Mouse (Mus musculus) frontal cortex, adult (tissue): ENCODE measurements at regions not wholly inside any gene's neighbourhood (a gene's known extent, or its start where the extent isn't known, plus 50 kb on each side); places are given as distances from the start of the nearest gene placed in this dataset.
A peak's percentile ranks its signal among the peaks of the same experiment; 100 is the strongest.

Source experiments
- ATAC-seq: cut with Nextera tagmentation; 2 replicates; pipeline ENCODE4 v1.9.2; 2017; ENCODE audit warnings: mild to moderate bottlenecking, moderate library complexity, mixed read lengths; ENCODE audit not compliant: low TSS enrichment

DNA sequence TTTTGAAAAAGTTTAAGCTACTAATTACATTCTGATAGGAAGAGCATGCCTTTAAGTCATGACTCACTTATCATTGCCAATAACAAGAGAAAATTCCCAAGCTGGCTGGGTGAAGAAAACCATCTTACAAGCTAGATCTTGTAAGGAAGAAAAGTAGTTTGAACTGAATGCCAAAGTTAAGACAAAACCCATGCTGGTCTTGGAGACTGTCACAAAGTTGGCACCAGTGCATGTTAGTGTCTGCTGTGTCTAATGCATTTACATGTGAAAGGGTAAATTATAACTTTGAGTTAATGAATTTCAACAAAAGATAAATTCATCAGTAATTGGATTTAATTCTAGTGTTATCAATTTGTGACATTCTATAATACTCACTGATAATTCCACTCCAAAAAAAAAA, 533.6 kb upstream of the Fam241a start:
- no peak for ATAC-seq

DNA sequence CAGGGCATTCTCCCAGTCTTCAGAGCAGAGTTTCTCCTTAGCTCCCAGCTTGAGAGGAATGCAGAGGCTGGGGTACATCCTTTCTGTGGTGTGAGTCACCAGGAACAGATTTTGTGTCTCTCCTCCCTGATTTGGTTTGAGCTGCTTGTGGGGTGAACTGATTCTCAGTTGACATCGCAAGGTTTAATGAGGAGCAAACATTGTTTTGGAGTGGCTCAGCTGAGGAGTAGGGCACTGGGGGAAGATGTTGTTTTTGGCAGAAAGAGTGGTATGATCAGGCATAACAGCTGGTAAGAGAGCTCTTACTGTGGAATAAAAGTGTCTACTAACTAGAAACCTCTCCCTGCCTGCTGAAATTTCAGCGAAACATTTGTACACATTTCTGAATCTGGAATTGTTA, 519.4 kb upstream of the Fam241a start:
- peak; percentile 9; the same call in 1 of the 2 replicates for ATAC-seq

- ATAC-seq = no peak
These were observed 517.4 kb upstream of the Fam241a start for GRCm38 (mm10) chr3:128413481-128413880.

DNA sequence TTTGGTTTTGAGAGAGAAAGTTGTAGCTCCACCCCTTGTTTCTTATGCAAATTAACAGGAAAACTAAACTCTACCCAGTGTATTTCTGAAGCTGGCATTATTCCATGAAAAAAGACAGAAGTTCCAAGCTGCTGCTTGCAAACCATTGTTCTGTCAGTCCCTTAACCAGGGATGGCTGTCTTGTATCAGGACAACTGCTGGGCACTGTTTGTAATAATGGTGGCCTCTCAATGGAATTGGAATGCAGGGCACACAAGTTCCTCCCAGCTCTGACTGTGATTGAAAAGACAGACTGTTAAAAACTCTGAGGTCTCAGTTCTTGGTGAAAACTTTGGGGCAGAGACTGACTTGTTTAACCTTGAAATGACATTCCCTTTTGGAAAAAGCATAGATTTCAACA, 516.0 kb upstream of the Fam241a start:
- no peak for ATAC-seq

GRCm38 (mm10) chr3:128394805-128395204, 498.7 kb upstream of the Fam241a start:
- ATAC-seq = no peak

- ATAC-seq = peak; percentile 52; the same call in 1 of the 2 replicates
These were observed 484.5 kb upstream of the Fam241a start for GRCm38 (mm10) chr3:128380579-128380978.

DNA sequence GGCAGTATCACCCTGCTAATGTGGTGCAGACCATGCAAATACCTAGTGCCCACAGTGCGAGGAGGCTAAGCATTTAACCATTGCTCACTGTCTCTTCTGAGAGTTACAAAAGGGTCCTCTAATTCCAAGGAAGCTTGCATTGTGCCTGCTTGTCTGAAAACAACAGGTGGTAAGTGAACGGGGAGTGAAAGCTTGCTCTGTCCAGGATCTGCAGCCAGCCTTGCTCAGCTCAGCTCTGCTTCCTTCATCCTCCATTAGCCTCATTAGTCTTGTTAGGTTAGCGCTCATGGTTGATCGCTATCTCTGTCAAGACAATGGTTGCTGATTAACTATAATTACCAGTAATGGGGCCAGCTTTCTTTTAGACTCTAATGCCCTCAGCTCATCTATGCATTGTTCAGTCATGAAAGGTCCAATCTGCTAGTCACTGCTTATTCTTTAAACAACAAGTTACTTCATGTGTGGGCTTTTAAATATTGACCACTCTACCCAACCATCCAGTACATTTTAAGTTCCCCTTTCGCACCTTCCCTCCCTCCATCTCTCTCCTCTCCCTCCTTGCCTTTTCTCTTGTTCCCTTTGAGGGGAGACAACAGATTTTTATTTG, 473.5 kb upstream of the Fam241a start:
- no peak for ATAC-seq

DNA sequence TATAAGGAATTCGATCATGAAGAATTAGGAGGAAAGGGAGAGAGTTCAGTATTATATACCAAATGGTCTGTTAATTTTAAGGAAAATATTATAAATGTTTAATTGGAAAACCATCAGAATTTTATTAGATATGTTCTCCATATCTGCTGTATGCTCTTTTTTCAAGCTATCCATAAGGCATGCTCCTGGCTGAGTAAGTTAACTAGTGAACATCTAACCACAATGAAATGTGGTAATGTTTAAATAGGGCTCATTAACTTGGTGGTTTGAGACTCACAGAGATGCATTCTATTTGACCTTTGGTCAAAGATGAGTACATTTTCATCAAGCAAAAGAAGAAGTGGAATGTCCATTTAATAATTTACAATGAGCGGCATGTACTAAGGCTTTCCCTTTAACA, 466.2 kb upstream of the Fam241a start:
- ATAC-seq = no peak

- ATAC-seq = peak; percentile 87
These were observed 453.0 kb upstream of the Fam241a start for GRCm38 (mm10) chr3:128349123-128349522.

DNA sequence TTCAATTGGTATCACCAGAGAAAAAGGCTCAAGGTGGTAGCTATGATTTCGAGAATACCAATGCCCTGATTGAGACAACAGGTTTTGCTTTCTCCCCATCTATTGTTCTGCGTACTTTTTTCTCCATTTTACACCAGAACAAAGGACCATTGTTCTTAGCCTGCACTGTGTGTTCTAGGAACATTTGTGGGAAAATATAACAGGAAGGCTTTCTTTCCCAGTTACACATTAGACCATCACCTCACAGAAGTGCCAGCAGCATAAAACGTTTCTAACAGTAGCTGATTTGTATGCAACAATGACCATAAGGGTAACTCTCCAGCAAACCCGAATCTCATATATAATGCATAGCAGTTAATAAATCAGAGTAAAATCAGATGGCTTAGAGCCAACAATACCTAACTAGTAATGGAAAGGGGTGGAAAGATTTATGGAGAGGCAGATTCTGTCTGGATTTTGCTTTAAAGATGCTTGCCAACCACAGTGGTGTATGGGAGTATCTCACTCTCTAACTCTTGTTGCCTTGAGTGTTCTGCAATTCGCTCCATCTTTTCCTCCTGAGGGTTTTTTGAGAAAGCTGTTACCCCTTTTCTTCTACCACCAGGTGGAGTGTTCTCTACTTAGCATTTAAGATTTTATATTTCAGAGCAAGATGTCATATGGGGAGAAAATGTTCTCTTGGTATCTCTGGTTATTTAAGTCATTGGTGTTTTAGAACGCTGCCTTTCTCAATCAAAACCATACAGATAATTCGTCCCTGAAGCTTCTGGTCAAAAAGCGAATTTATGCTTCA, 451.9 kb upstream of the Fam241a start:
- ATAC-seq = no peak; the same call in 1 of the 2 replicates

GRCm38 (mm10) chr3:128337508-128337907, 441.4 kb upstream of the Fam241a start:
- no peak for ATAC-seq

DNA sequence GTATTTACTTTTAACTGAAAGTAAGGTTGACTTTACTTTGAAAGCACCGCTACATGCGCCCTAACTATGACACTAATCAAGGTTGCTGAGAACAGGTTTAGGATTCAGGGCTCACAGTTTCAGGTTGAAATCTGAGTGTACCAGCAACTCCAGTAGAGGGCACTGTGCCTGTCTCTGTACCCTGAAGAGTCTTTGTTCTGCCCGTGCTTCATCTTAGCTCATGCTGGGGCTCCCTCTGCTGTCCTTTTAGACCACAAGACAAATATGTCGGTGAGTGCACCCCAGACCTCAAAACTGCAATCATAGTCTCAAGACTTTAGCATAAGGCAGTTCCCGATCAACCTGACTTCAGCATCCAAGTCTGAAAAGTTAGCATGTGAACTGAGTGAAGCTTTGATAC, 440.9 kb upstream of the Fam241a start:
- peak; percentile 100 for ATAC-seq

GRCm38 (mm10) chr3:128327677-128328076, 431.6 kb upstream of the Fam241a start:
- no peak for ATAC-seq

- ATAC-seq = no peak
These were observed 405.2 kb upstream of the Fam241a start for GRCm38 (mm10) chr3:128301312-128301711.

DNA sequence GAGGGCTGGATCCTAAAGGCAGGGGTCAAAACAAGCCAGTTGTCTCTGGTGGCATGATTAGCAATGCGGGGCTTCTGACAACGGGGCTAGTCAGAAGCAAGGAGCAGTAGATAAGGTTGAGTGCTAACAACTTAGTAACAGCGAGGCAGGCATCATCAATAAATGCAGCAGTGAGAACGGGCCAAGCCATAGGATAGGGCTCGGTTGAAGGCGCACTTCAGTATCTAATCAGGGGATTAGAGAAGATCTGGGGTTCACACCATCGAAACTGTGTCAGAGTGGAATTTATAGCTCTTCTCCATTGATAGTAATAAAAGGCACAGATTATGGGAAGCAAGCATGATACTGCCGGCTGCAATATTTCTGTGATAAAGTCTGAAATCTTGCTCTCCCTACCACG, 402.0 kb upstream of the Fam241a start:
- no peak for ATAC-seq

DNA sequence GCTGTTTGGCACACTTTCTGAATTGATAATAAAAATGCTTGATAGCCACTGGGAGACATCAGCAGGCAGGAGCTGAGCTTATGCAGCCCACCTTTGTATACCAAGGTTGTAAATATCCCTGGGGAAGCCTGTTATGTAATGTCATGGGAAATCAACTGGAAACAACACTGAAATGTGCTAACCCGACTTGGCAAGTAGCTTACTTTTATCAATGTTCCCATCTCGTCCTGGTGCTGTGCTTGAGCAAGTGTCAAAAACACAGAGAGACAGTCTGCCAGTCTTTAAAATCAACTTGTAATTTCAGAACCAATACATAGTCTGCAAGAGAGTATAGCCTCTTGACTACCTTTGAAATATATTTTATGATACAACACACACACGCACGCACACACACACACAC, 391.7 kb upstream of the Fam241a start:
- no peak for ATAC-seq

DNA sequence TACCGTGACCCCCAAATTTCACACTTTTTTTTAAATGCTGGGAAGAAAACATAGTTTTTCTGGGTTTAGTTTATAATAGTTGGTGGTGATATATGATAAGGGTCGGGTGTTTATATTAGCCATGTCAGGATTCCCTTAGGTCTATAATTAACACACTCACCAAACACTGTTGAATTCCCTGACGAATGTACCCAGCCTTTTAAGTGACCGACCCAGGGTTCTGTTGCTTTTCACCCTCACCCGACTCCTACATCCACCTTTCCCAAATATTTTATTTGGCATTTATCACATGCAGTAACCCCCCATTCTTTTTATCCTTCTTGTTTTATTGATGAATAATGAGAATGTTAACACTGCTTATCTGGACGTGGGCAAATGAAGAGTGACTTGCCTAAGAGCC, 389.1 kb upstream of the Fam241a start:
- ATAC-seq = no peak

DNA sequence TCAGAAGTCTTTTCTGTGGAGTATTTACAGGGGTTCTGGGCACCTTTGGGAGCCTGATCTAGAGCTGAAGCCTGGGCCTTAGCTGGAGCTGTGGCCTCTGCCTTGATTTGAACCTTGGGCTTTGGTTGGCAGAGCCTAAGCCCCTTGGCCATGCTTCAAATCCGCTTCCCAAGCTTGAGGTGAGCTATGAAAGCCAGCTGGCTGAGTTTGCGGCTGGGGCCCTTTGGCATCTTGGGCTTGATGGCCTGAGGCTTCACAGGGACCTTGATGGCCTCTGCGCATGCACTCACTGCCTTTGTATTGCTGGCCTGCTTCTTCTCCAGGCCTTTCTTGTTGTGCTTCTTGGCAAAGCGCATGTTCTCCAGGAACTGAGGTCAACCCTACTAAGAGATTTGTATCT, 384.5 kb upstream of the Fam241a start:
- no peak for ATAC-seq

GRCm38 (mm10) chr3:128270576-128270975, 374.5 kb upstream of the Fam241a start:
- peak; percentile 59; the same call in 1 of the 2 replicates for ATAC-seq

GRCm38 (mm10) chr3:128261208-128261607, 365.1 kb upstream of the Fam241a start:
- ATAC-seq = peak; percentile 52

DNA sequence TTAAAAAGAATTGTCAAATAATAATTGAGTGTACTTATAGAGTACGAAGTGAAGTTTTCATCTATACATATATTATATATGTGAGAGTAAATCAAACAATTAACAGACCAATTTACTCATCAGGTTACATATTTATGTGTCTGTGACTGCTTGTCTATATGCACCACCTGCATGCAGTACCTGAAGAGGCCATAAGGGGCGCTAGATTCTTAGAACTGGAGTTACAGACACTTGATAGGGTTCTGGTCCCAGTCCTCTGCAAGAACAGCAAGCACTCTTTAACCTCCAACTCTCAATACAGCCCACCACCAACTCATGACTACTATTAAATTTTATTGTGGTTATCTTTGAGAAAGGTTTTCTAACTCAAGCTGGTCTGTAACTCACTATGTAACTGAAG, 351.7 kb upstream of the Fam241a start:
- no peak for ATAC-seq

DNA sequence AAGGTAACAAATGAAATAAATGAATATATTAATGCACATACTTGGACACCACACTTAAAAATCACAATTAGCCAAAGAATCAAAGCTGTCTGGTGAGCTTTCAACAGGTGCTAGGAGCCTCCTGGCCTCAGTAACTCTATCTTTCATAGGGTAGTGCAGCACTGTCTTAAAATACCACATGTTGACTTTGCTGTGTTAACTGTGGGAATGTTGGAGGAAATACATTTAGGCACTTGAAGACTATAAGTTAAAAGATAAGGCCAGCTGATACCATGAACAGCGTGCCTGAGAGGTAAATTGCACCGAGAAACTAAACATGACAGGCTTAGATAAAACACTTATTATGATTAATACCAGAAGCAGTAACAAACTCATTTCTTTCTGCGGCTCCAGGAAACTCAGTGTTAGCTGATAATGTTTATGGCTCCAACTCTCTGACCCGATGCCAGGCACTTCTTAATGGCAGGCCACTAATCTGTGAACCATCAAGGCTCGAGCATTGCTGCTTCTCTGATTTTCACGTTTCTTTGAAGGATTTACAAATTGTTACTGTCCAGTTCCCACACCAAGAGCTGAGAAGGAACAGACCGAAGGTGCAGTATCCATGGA, 343.8 kb upstream of the Fam241a start:
- ATAC-seq = no peak

DNA sequence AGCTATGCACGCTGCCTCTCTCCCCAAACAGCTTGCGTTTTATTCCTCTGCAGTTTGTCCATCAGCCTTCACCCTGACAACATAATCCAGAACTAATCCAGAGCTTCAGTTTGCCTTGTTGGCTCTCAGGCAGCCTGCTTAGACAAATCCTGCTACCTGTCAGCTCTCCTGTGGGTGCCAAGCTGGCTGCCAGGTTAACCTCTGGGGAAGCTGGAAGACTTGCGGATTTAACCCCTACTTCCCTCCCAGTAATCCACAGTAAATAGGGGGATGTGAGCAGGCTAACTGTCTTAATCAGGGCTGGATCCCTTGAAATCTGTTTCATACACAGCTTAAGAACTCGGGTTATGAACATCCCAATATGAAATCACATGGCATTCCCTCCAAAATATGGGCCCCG, 334.3 kb upstream of the Fam241a start:
- ATAC-seq = no peak
